Mouse (Mus musculus) heart, postnatal 4 days (tissue): ENCODE data around the gene Minar1. TPM values are rescaled to one million over a fixed set of nuclear protein-coding genes. Genes with fewer than 3 reads are reported as not detected.
A peak's percentile ranks its signal among the peaks of the same experiment; 100 is the strongest.

Experiments
- DNase-seq: peaks from one replicate; pipeline ENCODE4 v3.0.0; 2021
- total RNA-seq, 2 experiments: library from RNA; stranded (reverse); gene quantifications; 2 replicates each; pipeline ENCODE4 v1.2.3; 2021

The Minar1 gene
- total RNA-seq, result under 1 TPM; 0.20 to 0.26 TPM

DNA sequence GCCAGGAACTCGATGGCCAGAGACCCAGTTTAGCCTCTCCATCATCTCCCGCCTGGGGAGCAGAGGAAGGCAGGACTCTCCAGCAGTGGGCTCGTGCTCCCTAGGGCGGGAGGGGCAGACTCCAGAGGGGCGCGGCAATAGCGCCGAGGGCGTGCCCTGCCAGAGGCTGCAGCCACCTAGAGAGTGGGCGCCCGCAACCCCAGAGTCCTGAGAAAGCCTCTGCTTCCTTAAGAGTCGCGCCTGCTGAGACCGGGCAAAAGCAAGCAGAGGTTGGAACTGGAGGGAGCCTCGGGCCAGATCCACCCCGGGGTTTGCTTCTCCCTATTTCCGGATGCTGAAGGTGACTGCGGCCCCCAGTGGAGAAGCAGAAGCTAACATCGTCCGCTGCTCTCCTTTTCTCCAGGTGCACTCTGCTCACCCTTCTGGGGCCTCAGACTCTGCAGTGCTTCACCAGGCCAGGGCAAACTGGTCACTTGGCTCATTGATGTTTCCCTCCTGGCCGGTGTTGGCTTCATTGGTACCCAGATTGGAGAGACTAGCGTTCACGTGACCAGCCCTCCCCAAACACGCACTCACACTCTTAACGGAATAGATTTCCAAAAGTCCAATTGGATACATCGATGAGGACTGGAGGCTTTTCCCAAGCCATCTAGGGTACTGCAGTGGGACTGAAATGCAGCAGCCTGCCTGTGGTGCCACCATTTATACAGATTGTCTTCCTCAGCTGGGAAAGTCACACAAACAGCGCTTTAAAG, at the start of gene Minar1:
Gene Minar1, minus strand, starts transcription at position 120 of the 755 bp plus-strand sequence.
- DNase-seq, result peak; percentile 24

DNA sequence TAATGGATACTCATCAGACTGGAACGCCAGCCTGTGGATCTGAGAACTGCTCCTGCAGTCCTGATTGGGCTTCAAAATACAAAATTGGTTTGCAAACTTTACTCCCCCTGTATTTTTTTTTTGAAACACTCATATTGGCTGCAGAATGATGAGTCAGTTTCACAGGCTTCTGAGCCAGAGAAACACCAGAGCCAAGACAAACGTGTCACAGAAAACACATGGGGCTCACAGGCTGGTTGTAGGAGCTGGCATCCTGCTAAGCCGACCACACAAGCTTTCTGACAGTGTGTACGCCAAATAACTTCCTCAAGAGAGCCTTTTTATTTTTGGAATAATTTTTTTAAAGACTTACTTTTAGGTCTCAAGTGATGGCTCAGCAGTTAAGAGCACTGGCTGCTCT, 47.0 kb upstream of the Minar1 start:
- DNase-seq, result no peak

DNA sequence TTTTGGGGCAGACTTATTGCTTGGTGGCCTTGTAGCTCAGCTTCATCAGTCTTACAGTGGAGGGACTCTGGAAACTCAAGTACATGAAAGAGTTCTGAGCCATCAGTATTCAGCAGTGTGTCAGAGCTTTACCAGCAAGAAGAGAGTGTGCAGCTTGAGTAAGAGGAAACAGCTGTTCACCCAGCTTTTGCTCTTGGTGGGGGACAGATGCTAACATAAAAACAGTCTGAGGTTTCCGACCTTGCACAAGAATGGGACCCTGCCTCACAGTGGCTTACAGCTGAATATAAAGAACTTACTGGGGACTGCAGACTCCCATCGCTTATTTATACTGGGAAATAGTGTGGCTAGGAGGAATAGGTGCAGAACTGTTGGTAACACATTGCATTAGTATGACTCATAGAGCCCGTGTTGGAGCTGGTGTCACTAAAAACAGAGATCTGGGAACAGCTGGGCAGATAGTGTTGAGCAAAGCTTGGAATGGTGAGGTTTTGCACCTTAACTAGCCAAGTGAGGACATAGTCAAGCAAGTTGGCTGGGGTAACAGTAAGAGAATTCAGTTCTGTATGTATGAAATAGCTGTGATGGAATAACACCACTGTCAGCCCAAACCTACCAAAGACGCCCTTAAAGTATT, 44.5 kb upstream of the Minar1 start:
- DNase-seq, result no peak

DNA sequence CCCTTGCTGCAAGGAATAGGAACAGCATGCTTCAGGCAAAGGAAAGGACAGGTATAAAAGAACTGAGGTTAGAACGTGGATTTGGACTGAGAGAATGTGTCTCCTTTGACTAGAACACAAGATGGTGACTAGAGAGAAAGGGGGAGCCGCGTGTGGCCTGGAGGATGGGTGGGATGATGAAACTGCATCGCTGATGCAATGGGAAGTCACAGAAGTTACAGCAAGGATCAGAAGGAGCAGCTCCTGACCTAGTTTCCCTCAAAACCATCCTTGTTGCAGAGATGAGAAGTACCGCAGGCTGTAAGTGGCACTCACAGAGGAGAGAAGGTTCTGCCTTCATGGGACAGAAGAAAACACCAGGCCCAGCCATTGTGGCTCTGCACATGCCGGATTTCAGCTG, 28.0 kb upstream of the Minar1 start:
- DNase-seq, result no peak

DNA sequence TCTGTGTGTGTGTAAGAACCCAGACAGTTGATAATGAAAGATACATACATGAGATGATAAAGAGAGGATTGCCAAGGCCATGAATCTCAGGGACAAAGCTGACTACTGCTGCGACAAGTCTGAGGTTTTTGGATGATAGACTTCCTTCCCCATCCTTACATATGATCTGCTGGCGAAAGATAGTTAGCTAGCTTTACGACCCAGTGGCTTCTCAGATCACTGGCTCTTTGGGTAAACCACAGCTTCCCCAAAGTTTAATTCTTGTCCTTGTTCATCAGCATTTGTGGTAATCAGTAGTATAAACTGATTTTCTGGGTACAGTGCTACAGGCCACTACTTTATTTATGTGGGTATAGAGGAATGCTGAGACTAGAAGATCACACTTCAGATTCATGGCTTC, 14.5 kb upstream of the Minar1 start:
- DNase-seq, result no peak

DNA sequence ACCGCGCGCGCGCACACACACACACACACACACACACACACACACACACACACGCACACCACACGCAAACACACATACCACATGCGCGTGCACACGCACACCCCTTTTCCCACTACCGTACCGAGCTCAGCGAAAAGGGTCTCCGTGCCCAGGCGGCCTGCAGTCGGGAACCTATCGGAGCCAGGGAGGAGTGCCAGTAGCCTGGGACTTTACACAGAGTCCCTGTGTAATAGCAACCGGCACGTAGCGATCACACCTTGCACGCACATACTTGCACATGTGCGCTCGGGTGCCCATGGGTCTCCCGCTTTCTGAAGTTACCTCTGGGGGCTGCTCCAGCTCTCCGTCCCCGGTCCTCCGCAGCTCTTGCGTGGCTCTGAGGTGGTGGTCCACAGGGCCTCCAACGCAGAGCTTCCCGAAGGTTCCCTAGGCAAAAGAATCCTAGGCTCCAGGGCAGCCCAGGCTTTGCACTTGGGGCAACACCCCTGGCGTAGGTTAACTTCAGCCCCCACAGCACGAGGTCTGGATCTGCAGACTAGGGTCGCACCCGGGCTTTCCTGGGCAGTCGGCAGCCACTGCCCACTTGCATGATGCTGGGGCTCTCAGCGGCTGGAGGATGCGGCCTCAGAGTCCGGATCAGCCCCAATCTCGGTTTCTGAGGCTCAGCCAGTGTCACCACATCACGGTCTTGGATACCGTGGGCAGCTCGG, 474 bp downstream of the Minar1 start:
- DNase-seq, result no peak

DNA sequence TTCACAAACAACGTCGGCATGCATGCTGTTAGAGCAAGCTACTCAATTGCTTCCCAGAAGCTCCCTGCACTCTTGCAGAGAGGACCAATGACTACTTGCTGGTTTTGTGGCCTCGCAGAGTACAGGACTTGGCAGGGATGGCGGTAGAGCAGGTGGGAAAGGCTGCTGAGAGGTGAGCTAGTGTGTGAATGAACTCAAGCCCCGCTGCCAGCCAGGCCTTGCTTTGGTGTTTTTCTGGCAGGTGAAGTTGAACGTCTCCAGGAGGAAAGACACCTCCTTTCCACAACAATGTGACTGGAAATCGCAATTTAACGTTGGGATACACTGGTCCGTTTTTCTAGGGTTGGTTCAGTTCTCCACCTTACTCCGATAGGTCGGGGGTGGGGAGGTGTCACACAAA, 1.2 kb downstream of the Minar1 start:
- no peak for DNase-seq

DNA sequence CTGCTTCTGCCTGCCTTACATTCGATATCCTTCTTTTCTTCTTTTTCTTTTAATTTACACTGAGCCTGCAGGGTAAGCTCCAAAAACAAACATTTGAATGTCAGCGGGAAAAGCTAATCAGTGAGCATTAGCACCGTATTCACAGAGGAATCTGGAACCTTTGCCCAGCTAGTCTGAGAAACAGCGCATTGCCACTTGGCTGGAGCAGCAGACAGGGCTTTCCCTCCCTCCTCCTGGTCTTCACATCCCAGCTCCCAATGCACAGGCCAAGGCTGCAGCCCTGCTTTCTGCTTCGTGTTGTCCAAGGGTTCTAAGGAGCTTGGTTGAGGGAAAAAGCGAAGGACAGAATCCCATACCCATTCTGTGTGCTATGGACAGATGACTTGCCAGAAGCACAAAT, 2.6 kb downstream of the Minar1 start:
- DNase-seq, result no peak

DNA sequence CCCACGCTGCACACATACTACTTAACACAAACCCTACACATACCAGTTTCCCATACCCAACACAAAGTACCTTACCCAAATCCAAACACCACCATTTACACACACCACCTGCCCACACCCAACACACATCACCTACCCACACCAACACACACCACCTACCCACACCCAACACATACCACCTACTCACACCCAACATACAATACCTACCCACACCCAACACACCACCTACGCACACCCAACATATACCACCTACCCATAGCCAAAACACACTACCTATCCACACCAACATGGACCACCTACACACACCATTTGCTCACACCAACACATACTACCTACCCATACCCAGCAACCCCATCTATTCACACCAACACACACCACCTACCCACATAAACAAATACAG, 6.0 kb downstream of the Minar1 start:
- DNase-seq, result no peak

DNA sequence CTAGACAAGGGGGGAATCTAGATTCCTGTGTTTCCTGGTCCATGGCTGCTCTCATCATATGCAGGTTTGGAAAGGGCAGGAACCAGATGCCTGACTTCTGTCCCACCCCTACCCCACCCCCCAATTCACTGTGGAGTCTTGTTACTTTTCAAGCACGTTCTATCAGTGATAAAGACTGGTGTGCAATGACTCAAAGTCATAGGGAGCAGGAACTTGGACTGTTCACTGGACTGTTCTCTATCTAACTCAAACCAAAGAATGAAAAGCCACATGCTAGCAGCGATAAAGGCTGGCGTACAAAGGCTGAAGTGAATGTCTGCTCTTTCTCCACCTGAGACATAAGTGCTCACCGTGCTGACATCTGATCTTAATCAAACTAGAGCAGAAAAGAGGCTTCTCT, 12.3 kb downstream of the Minar1 start:
- no peak for DNase-seq

DNA sequence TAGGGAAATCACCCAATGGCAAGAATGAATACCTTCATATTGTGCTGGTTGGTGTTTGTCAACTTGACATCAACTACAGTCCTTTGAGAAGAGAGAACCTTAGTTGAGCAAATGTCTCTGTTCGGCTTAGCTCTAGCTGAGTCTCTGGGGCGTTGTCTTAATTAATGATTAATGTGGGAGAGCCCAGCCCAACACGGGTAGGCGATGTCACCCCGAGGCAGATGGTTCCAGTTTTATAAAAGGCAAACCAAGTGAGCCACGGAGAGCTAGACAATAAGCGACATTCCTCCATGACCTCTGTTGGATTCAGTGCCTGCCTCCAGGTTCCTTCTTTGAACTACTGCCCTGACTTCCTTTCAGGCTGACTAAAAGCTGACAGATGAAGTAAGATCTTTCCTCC, 15.6 kb downstream of the Minar1 start:
- no peak for DNase-seq

DNA sequence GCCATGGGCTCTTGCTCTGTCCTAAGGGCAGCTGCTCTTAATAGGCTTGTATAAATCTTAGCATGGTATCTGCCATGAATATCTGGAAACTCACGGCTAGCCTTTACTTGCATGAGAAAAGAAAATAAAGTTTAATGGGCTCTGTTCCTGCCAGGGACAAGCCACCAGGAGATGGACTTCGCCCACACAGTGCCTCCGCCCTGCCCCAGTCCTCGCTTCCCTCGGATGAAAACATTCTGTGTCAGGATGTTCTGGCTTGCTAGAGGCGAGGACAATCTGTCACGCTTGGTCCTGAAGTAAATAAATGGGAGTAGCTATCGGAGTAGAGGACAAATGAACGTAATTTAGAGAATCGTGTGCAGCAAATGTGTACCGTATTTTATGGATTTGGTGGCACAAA, 16.7 kb downstream of the Minar1 start:
- no peak for DNase-seq

DNA sequence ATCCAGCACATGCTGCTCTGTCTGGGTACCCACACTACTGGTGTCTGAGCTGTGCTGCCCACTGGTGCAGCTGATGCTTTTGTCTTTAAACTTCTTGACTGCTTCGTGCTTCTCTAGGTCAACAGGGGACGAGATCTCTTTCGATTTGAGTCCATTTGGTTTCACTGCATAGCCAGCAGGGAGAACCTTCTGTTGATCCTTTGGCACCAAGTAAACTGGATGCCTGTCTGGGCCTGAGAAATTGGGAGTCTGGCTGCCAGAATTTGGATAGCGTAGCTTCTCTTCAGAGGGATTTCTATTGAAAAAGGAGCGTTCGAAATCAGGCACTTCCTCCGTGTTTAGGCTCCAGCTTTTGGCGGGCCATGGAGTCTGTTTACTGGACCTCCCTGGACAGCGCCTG, 21.0 kb downstream of the Minar1 start:
- DNase-seq, result no peak

DNA sequence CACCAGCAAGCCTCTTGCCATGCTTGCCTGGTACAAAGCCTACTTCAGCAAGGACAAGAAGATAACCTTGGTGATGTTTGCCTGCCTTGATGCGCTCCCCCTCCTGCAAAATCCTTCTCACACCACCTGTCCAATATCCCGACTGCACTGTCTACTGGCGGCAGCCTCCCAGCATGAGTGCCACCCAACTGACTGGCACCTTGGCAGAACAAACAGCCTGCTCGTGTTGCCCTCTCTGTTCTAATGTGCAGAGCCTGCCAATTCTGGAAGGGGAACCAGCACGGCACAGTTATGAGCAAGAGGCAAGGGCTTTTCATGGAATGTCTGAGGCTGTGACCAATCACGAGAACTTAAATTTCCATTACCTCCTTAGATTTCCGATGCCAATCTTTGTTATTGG, 22.2 kb downstream of the Minar1 start:
- no peak for DNase-seq

DNA sequence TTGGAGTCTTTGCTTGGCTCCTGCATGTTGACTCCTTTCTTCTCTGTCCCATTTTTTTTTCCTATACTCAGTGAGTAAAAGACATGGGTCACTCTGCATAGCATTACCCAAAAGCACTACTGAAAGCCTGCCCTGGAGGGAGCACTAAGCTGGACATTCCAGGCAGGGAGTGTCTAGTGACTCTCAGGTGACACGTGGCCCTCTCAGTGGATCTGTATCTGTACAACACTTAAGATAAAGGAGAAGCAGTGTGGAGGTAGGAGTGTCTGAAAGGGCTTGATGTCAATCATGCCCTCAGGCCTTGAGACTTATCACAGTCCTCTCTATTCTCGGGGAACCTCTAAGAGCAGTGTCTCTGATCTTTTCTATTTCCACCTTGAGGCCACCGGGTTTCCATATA, 25.9 kb downstream of the Minar1 start:
- DNase-seq, result no peak

DNA sequence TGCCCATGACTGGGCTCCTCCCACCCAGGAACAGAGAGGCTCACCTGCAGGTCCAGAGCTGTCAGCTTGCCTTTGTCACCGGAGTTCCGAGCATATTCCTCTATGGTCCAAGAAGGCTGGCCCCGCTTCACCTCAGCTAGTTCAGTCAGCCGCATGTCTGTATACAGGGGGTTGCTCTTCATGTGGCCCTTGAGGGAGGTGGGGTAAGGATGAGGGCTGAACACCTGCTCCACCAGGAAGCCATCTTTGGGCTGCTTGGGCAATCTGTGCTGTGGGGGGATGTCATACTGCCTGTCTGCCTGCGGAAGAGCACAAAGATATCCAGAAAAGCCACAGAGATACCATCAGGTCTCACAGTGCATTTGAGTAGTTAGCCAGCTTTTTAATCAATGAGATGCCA, 26.5 kb downstream of the Minar1 start:
- DNase-seq, result no peak

DNA sequence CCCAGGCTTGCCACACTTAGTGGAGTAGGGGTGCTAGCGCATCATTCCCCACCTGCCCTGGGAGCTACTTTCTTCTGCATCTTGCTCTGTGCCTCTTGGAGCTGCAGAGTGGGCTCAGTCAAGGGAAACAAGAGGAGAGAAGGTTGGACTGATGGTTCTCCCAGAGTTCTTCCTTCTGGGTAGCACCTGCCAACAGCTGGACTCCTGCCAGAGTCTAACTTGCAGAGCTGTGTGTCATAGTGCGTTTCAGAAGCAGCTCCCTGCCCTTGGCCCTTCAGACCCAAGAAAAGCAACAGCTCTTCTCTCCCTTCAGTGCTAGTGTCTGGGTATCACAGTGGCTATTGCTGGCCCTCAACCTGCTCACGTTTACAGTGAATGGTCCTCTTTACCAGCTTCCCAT, 30.5 kb downstream of the Minar1 start:
- no peak for DNase-seq

DNA sequence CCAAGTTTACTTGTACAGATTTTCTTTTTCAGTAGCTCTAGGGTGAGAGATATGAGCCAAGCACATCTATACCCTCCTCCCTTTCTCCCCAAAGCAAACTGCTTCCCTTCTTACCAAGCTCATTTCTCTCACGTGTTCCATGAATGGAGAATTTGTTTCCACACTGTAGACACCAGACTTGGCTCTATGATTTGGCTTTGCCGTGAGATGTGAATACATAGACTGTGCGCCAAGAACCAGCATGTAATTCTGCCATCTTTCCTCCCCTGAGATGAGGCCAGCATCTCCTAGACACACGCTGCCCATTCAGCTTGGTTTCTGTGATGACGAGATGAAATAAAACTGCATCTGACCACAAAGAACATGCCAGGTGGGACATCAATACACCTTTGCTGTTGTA, 44.5 kb downstream of the Minar1 start:
- no peak for DNase-seq

DNA sequence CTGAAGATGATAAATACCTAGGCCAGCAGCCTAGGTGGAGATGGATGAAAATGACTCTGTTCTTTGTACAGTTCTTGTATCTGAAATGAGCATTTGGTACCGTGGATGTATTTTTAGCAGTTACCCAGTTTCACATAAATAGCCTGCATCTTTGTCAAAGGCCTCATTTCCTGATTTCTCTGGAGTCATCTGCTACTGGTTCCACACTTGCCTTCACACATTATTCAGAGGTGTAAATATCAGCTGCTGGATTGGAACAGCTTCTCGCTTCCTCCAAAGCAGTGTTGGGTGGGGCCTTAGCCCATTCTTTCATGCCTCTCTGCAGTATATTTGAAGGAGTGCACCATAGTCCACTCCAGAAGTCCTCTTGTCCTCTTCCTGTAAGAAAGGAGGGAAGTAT, 70.3 kb downstream of the Minar1 start:
- no peak for DNase-seq
